Mouse (Mus musculus) liver, postnatal 0 days (tissue): ENCODE results near the gene Mrpl58. TPM values are rescaled to one million over a fixed set of nuclear protein-coding genes. Genes with fewer than 3 reads are reported as not detected.

Source experiments
- ATAC-seq: fragments of 200-750 bp; cut with Nextera tagmentation; 2 replicates; pipeline ENCODE4 v1.8.0; 2017; ENCODE audit warnings: mild to moderate bottlenecking, moderate library complexity
- DNase-seq: peaks from one replicate; pipeline ENCODE4 v3.0.0-alpha.2; 2016
- H3K27ac ChIP-seq: fragments of 300-500 bp; sonication (generic); 2 replicates; pipeline ENCODE4 v1.5.1; 2014; ENCODE audit warnings: antibody characterized with exemption, moderate library complexity, mild to moderate bottlenecking, low read depth
- H3K27me3 ChIP-seq: fragments of 300-500 bp; sonication (generic); 2 replicates; pipeline ENCODE4 v1.6.1; 2014; ENCODE audit warnings: low read length, control low read depth, mixed read lengths; ENCODE audit not compliant: insufficient read depth
- H3K36me3 ChIP-seq: fragments of 300-500 bp; sonication (generic); replicated peaks from 2 replicates; pipeline ENCODE4 v1.6.1; 2014; ENCODE audit warnings: mild to moderate bottlenecking, control low read depth, low read length, moderate library complexity, mixed read lengths; ENCODE audit not compliant: insufficient read depth
- H3K4me1 ChIP-seq: fragments of 300-500 bp; sonication (generic); 2 replicates; pipeline ENCODE4 v1.6.1; 2014; ENCODE audit warnings: antibody characterized with exemption, mild to moderate bottlenecking, control low read depth; ENCODE audit not compliant: insufficient read depth
- H3K4me2 ChIP-seq: fragments of 300-500 bp; sonication (generic); 2 replicates; pipeline ENCODE4 v1.6.1; 2014; ENCODE audit warnings: low read depth, mild to moderate bottlenecking, low read length, moderate library complexity, mixed read lengths
- H3K4me3 ChIP-seq: fragments of 300-500 bp; sonication (generic); 2 replicates; pipeline ENCODE4 v1.5.1; 2014; ENCODE audit warnings: low read depth, low read length
- H3K9ac ChIP-seq: fragments of 300-500 bp; sonication (generic); replicated peaks from 2 replicates; pipeline ENCODE4 v1.6.1; 2014; ENCODE audit warnings: mild to moderate bottlenecking, moderate library complexity
- H3K9me3 ChIP-seq: fragments of 300-500 bp; sonication (generic); 2 replicates; pipeline ENCODE4 v1.6.1; 2016; ENCODE audit warnings: mild to moderate bottlenecking, control low read depth, low read length, mixed read lengths
- CTCF ChIP-seq: sonication (generic); IDR thresholded peaks from 2 replicates; pipeline ENCODE4 v1.5.1; 2016; ENCODE audit warnings: antibody characterized with exemption, low read depth
- EP300 ChIP-seq: IDR thresholded peaks from 2 replicates; pipeline ENCODE4 v1.6.1; 2016; ENCODE audit warnings: antibody characterized with exemption, low read depth, mild to moderate bottlenecking
- WGBS: fragments of 180-500 bp; shearing (Covaris S2); extraction: QIAGEN DNeasy Blood & Tissue Kit; methylation state at CpG from one replicate; pipeline ENCODE4 v1.1.7; 2014; ENCODE audit not compliant: insufficient replicate concordance; 5-methylcytosine and 5-hydroxymethylcytosine counted together
- polyA plus RNA-seq: library from polyadenylated mRNA; unstranded; fragments of >200 nt; fragmentation: Nextera tagmentation; extraction: Ambion mirVana; gene quantifications from 2 replicates; pipeline ENCODE4 v1.2.1, GENCODE M21; 2015

The Mrpl58 gene
- 88.0 and 91.6 TPM in 2 replicates for polyA plus RNA-seq

DNA sequence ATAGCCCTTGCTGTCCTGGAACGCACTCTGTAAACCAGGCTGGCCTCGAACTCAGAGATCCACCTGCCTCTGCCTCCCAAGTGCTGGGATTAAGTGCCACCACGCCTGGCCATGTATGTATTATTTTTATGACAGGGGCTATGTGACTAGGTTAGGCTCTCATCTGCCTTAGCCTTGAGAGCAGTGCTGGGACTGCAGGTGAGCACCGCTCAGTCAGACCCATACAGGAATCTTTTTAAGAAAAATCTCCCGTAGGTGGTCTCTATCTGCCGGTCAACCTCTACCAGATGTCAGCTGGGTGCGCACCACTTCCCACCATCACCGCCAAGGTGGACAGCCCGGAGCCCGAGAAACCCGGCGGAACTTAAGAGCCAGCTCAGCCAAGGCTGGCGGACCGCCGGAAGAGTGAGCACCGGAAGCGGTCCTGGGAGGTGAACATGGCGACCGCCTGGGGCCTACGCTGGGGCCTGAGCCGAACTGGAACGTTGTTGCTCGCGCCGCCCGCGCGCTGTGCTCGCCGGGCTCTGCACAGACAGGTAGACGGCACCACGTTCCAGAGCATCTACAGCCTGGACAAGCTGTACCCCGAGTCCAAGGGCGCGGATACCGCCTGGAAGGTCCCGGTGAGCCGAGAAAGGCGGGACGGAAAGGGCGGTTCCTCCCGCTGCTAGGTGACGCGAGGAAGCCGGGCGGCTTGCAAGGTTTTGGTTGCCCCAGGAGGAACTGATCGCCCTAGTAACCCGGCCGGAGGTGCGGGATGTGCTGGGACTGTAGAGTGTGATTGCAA lies at the start of gene Mrpl58:
Gene Mrpl58 (plus strand): TSS at position 415 of the 787 bp plus-strand sequence.
- H3K4me2 ChIP-seq = peak within 1 kb of the TSS; percentile 94
- H3K4me3 ChIP-seq = peak within 1 kb of the TSS; percentile 97
- no peaks in the 10 kb centered on the region for H3K9me3 ChIP-seq
- H3K9ac ChIP-seq = peak within 1 kb of the TSS; percentile 91
- H3K27me3 ChIP-seq = no peaks in the 10 kb centered on the region
- no peaks in the 10 kb centered on the region for H3K36me3 ChIP-seq
- H3K4me1 ChIP-seq = peaks cover 19% of the 10 kb centered on the region
- 4% methylated on average over 50 of the region's 50 CpGs for WGBS
- H3K27ac ChIP-seq = peak within 1 kb of the TSS; percentile 92
- peak; percentile 87 for DNase-seq
- ATAC-seq = peak; percentile 94
- TF ChIP-seq CTCF (no peak), EP300 (peak; percentile 45; the same call in 1 of the 2 replicates)

DNA sequence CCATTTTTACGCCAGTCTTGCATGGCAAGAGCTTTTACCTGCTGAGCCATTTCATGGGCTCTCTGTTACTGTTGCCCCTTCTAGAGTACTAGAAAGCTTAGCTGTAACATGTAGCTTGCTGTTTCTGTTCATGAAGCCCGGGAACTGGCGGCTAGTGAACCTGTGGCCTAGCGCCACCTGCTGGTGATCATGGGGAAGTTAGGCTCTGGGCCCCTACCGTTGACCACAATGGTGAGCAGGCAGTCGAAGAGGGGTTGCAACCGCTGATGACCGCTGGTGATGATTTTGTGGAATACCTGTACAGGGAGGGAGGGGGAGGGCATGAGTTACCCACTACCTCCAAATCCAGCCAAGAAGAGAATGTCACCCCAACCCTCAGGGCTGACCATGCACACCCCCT lies 49.4 kb upstream of the Mrpl58 start:
- peak; percentile 82 for DNase-seq
- Histone ChIP-seq H3K9me3 (no peaks in the 10 kb centered on the region), H3K4me1 (no peaks in the 10 kb centered on the region), H3K36me3 (no peaks in the 10 kb centered on the region), H3K27ac (no peak overlapping the region), H3K27me3 (0 out of 2 replicates have a peak, but pooled peaks cover 3% of the 10 kb centered on the region), H3K9ac (no peak overlapping the region), H3K4me2 (no peak overlapping the region), H3K4me3 (no peak overlapping the region)
- TF ChIP-seq CTCF = peak; percentile 98
- TF ChIP-seq EP300 = no peak
- WGBS = 6% methylated on average over 8 of the region's 8 CpGs
- ATAC-seq = peak; percentile 51; the same call in 1 of the 2 replicates

DNA sequence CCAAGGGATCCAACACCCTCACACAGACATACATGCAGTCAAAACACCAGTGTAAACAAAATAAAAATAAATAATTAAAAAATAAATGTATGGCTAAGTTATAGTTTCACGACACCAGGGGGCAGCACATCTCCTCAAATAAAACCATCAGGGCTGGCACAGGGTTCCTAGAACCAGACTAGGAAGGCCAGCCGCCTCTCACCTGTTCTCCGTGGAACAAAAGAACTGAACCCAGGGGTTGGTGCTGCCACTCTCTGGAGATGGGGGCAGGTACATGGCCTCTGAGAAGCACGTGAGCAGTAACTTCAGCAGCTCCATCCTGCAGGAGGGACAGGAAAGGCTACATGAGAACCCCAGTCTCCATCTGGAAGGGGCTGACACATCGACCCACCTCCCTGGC lies 45.1 kb upstream of the Mrpl58 start:
- DNase-seq (peak; percentile 75), ATAC-seq (peak; percentile 38; the same call in 1 of the 2 replicates)
- Histone ChIP-seq H3K4me2 (no peak overlapping the region), H3K36me3 (no peaks in the 10 kb centered on the region), H3K9ac (no peak overlapping the region), H3K27ac (no peak overlapping the region), H3K27me3 (0 out of 2 replicates have a peak, but pooled peaks cover 3% of the 10 kb centered on the region), H3K4me3 (no peak overlapping the region), H3K9me3 (no peaks in the 10 kb centered on the region), H3K4me1 (no peaks in the 10 kb centered on the region)
- WGBS = 15% methylated on average over 5 of the region's 5 CpGs
- no peak for TF ChIP-seq EP300
- peak; percentile 63 for TF ChIP-seq CTCF

DNA sequence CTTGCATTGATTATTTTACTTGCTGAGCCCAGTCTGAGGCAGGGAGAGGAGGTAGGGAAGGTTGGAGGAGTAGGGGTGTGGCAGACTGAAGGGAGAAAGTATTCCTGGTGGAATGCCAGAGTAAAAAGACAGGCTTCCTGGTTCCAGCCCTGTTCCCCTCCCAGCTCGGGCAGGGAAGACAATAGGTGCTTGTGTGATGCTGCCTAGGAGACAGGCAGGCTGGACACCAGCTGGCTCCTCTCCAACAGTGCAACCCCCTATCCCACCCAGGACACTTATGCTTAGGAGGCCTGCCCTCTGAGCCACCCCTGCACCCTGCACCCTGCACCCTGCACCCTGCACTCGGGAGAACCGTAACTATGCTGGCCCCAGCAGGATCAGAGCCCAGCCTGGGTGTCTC lies 44.3 kb upstream of the Mrpl58 start:
- DNase-seq = no peak
- Histone ChIP-seq H3K9me3 (no peaks in the 10 kb centered on the region), H3K27ac (no peak overlapping the region), H3K4me1 (no peaks in the 10 kb centered on the region), H3K4me2 (no peak overlapping the region), H3K36me3 (no peaks in the 10 kb centered on the region), H3K4me3 (no peak overlapping the region), H3K27me3 (0 out of 2 replicates have a peak, but pooled peaks cover 3% of the 10 kb centered on the region), H3K9ac (no peak overlapping the region)
- ATAC-seq = no peak
- TF ChIP-seq EP300 = no peak
- TF ChIP-seq CTCF = no peak
- WGBS = 50% methylated on average over 3 of the region's 3 CpGs

DNA sequence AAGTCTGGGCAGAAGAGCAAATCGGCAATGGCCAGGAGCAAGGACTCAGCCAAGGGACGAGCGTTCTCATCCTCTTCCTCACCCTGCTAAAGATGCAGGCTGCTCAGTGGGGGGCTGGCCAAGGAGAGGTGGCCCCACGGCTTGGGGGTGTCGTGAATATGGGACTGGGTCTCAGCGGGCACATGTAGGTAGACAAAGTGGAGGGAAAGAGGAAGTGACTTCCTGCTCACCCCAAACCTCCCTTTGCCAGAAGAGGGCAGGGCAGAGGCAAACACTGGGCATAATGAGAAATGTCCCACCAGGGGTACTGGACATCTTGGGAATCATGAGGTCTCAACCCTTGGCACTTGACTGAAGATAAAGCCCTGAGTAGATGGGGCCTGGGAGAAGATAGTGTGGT lies 43.8 kb upstream of the Mrpl58 start:
- no peak overlapping the region for H3K4me2 ChIP-seq
- 47% methylated on average over 6 of the region's 6 CpGs for WGBS
- ATAC-seq (no peak), DNase-seq (no peak)
- no peaks in the 10 kb centered on the region for H3K4me1 ChIP-seq
- no peaks in the 10 kb centered on the region for H3K36me3 ChIP-seq
- H3K27ac ChIP-seq = no peak overlapping the region
- 0 out of 2 replicates have a peak, but pooled peaks cover 3% of the 10 kb centered on the region for H3K27me3 ChIP-seq
- no peak for TF ChIP-seq EP300
- TF ChIP-seq CTCF = peak; percentile 45; the same call in 1 of the 2 replicates
- no peak overlapping the region for H3K4me3 ChIP-seq
- no peaks in the 10 kb centered on the region for H3K9me3 ChIP-seq
- no peak overlapping the region for H3K9ac ChIP-seq

DNA sequence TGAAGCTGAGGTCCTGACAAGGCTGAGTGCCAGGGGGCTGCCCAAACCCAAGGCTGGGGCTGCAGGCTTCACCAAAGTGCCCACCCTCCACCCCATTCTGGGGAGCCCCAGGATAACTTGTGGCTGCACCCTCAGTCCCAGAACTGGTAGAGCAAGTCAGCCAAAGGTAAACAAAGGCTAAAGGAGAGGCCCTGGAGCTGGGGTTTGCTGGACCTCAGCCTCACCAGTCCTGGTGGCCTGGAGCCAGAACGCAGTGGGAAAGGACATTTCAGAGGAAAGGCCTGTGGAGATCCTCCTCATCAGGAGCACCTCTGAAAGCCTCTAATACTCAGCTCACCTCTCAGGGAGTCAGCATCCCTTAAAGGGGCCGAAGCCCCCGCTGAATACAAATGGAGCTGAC lies 39.4 kb upstream of the Mrpl58 start:
- H3K9me3 ChIP-seq = no peaks in the 10 kb centered on the region
- no peak overlapping the region for H3K27ac ChIP-seq
- TF ChIP-seq CTCF (no peak), EP300 (no peak)
- ATAC-seq = no peak
- no peak overlapping the region for H3K9ac ChIP-seq
- H3K4me3 ChIP-seq = no peak overlapping the region
- no peak overlapping the region for H3K4me2 ChIP-seq
- H3K36me3 ChIP-seq = no peaks in the 10 kb centered on the region
- 73% methylated on average over 3 of the region's 3 CpGs for WGBS
- no peak for DNase-seq
- H3K27me3 ChIP-seq = peaks cover 28% of the 10 kb centered on the region
- peaks cover 9% of the 10 kb centered on the region for H3K4me1 ChIP-seq
